Mouse (Mus musculus) CD4-positive, CD25-positive, alpha-beta regulatory T cell, adult 4 months (primary cell): ENCODE data around the gene F2r. TPM values are rescaled to one million over a fixed set of nuclear protein-coding genes. Genes with fewer than 3 reads are reported as not detected.
A peak's percentile ranks its signal among the peaks of the same experiment; 100 is the strongest.

ENCODE experiments used
- ATAC-seq: one replicate; pipeline ENCODE4 v1.8.0; 2017
- polyA plus RNA-seq, 2 experiments: library from polyadenylated mRNA; unstranded; fragments of 100-300 nt; shearing (Covaris generic); gene quantifications; one replicate each; pipeline ENCODE4 v1.2.1; 2017

Gene F2r
- 10 to 100 TPM; 21.4 to 25.0 TPM for polyA plus RNA-seq

GRCm38 (mm10) chr13:95618309-95618712, at the start of gene F2r:
F2r (minus strand) TSS chr13:95618487.
- ATAC-seq = peak; percentile 86

GRCm38 (mm10) chr13:95667260-95667659, 49.0 kb upstream of the F2r start:
- no peak for ATAC-seq

GRCm38 (mm10) chr13:95665644-95666356, 47.5 kb upstream of the F2r start:
- no peak for ATAC-seq

- ATAC-seq = no peak
Observed at GRCm38 (mm10) chr13:95663834-95664233, 45.5 kb upstream of the F2r start.

- no peak for ATAC-seq
Observed at GRCm38 (mm10) chr13:95659432-95659831, 41.1 kb upstream of the F2r start.

- ATAC-seq = peak; percentile 32
Observed at GRCm38 (mm10) chr13:95657171-95657570, 38.9 kb upstream of the F2r start.

GRCm38 (mm10) chr13:95655284-95655683, 37.0 kb upstream of the F2r start:
- ATAC-seq = no peak

- no peak for ATAC-seq
Observed at GRCm38 (mm10) chr13:95653696-95654095, 35.4 kb upstream of the F2r start.

GRCm38 (mm10) chr13:95651870-95652668, 33.8 kb upstream of the F2r start:
- peak; percentile 67 for ATAC-seq

- ATAC-seq = no peak
Observed at GRCm38 (mm10) chr13:95649941-95650340, 31.7 kb upstream of the F2r start.

- no peak for ATAC-seq
Observed at GRCm38 (mm10) chr13:95647248-95647647, 29.0 kb upstream of the F2r start.

GRCm38 (mm10) chr13:95646687-95647111, 28.4 kb upstream of the F2r start:
- ATAC-seq = no peak

GRCm38 (mm10) chr13:95643740-95644139, 25.5 kb upstream of the F2r start:
- no peak for ATAC-seq

- no peak for ATAC-seq
Observed at GRCm38 (mm10) chr13:95641061-95641986, 23.0 kb upstream of the F2r start.

- ATAC-seq = no peak
Observed at GRCm38 (mm10) chr13:95640408-95640807, 22.1 kb upstream of the F2r start.

- no peak for ATAC-seq
Observed at GRCm38 (mm10) chr13:95639336-95640116, 21.2 kb upstream of the F2r start.

GRCm38 (mm10) chr13:95638894-95639293, 20.6 kb upstream of the F2r start:
- ATAC-seq = no peak

- no peak for ATAC-seq
Observed at GRCm38 (mm10) chr13:95637737-95638136, 19.4 kb upstream of the F2r start.

- ATAC-seq = no peak
Observed at GRCm38 (mm10) chr13:95635301-95635700, 17.0 kb upstream of the F2r start.

GRCm38 (mm10) chr13:95634451-95634850, 16.2 kb upstream of the F2r start:
- ATAC-seq = no peak

GRCm38 (mm10) chr13:95633384-95633783, 15.1 kb upstream of the F2r start:
- ATAC-seq = no peak

- no peak for ATAC-seq
Observed at GRCm38 (mm10) chr13:95632144-95632543, 13.9 kb upstream of the F2r start.
